Mouse (Mus musculus) MEL (cell line): ENCODE data around the gene Ttc41. TPM values are rescaled to one million over a fixed set of nuclear protein-coding genes. Genes with fewer than 3 reads are reported as not detected.

Experiments used
- DNase-seq: peaks from one replicate; pipeline ENCODE4 v3.0.0; 2011; ENCODE audit warnings: low read depth, low spot score
- H3K27ac ChIP-seq: 2 replicates; pipeline ENCODE4 v1.5.1; 2012; ENCODE audit warnings: low read depth, mild to moderate bottlenecking, control low read depth, low read length, moderate library complexity; ENCODE audit not compliant: control insufficient read depth
- H3K27me3 ChIP-seq, 2 experiments: fragments of 150-350 bp in 1 of 2; sonication (generic) in 1 of 2; 2 replicates each; pipeline ENCODE4 v1.6.1; 2012; ENCODE audit warnings: low read length in 2 of 2, mild to moderate bottlenecking in 2 of 2, improper control_type of control experiment in 1 of 2, moderate library complexity in 1 of 2; ENCODE audit not compliant: insufficient read depth in 2 of 2, control insufficient read depth in 1 of 2
- H3K36me3 ChIP-seq, 2 experiments: 2 replicates each; pipeline ENCODE4 v1.6.1; 2012 to 2014; ENCODE audit warnings: low read length in 2 of 2, improper control_type of control experiment in 1 of 2, inconsistent platforms in 1 of 2, mild to moderate bottlenecking in 1 of 2; ENCODE audit not compliant: insufficient read depth in 2 of 2, control insufficient read depth in 1 of 2
- H3K4me1 ChIP-seq, 2 experiments: fragments of 150-350 bp in 1 of 2; sonication (generic) in 1 of 2; 2 replicates each; pipeline ENCODE4 v1.6.1; 2012; ENCODE audit warnings: low read length in 2 of 2, improper control_type of control experiment in 1 of 2, mild to moderate bottlenecking in 1 of 2; ENCODE audit not compliant: insufficient read depth in 2 of 2, control insufficient read depth in 1 of 2
- H3K4me3 ChIP-seq, 2 experiments: fragments of 150-350 bp in 1 of 2; sonication (generic) in 1 of 2; 2 replicates each; pipeline ENCODE4 v1.5.1; 2012; ENCODE audit warnings: low read depth in 2 of 2, low read length in 2 of 2, mild to moderate bottlenecking in 2 of 2, moderate library complexity in 2 of 2, control low read depth in 1 of 2, improper control_type of control experiment in 1 of 2; ENCODE audit not compliant: control insufficient read depth in 1 of 2, insufficient read depth in 1 of 2
- H3K79me2 ChIP-seq: 2 replicates; pipeline ENCODE4 v1.6.1; 2012; ENCODE audit warnings: mild to moderate bottlenecking, low read length, moderate library complexity; ENCODE audit not compliant: control insufficient read depth, poor library complexity, insufficient read depth
- H3K9ac ChIP-seq: 2 replicates; pipeline ENCODE4 v1.6.1; 2012; ENCODE audit warnings: low read depth, mild to moderate bottlenecking, control low read depth, low read length, moderate library complexity; ENCODE audit not compliant: control insufficient read depth, poor library complexity, severe bottlenecking
- H3K9me3 ChIP-seq: fragments of 150-350 bp; sonication (generic); replicated peaks from 2 replicates; pipeline ENCODE4 v1.6.1; 2012; ENCODE audit warnings: mild to moderate bottlenecking, low read length, improper control_type of control experiment, moderate library complexity; ENCODE audit not compliant: insufficient read depth
- BHLHE40 ChIP-seq: IDR thresholded peaks from 2 replicates; pipeline ENCODE4 v1.6.1; 2012; ENCODE audit warnings: low read depth, mild to moderate bottlenecking, inconsistent platforms, low read length, improper control_type of control experiment, borderline replicate concordance
- CHD2 ChIP-seq: IDR thresholded peaks from 2 replicates; pipeline ENCODE4 v1.6.1; 2011; ENCODE audit warnings: low read length, improper control_type of control experiment
- CTCF ChIP-seq, 3 experiments: IDR thresholded peaks in 2 of 3; conservative IDR thresholded peaks in 1 of 3; 2 replicates each; pipeline ENCODE4 v1.5.1; 2011 to 2012; ENCODE audit warnings: low read length in 3 of 3, low read depth in 2 of 3, mild to moderate bottlenecking in 2 of 3, improper control_type of control experiment in 1 of 3, inconsistent platforms in 1 of 3, mixed read lengths in 1 of 3, moderate library complexity in 1 of 3; ENCODE audit not compliant: control insufficient read depth in 1 of 3, insufficient read depth in 1 of 3, poor library complexity in 1 of 3, severe bottlenecking in 1 of 3
- ELF1 ChIP-seq: IDR thresholded peaks from 2 replicates; pipeline ENCODE4 v1.6.1; 2014; ENCODE audit warnings: low read depth, mild to moderate bottlenecking, inconsistent platforms, low read length, improper control_type of control experiment, moderate library complexity
- EP300 ChIP-seq, 2 experiments: IDR thresholded peaks; 2 replicates each; pipeline ENCODE4 v1.6.1; 2011; ENCODE audit warnings: improper control_type of control experiment in 2 of 2, low read length in 2 of 2, low read depth in 1 of 2, mild to moderate bottlenecking in 1 of 2
- ETS1 ChIP-seq: IDR thresholded peaks from 2 replicates; pipeline ENCODE4 v1.6.1; 2012; ENCODE audit warnings: low read depth, mild to moderate bottlenecking, inconsistent platforms, low read length, improper control_type of control experiment, moderate library complexity
- GABPA ChIP-seq: IDR thresholded peaks from 2 replicates; pipeline ENCODE4 v1.6.1; 2012; ENCODE audit warnings: low read depth, mild to moderate bottlenecking, inconsistent platforms, low read length, improper control_type of control experiment, moderate library complexity
- GATA1 ChIP-seq: IDR thresholded peaks from 2 replicates; pipeline ENCODE4 v1.6.1; 2011; ENCODE audit warnings: low read depth, low read length, improper control_type of control experiment
- HCFC1 ChIP-seq: IDR thresholded peaks from 2 replicates; pipeline ENCODE4 v1.6.1; 2012; ENCODE audit warnings: low read depth, mild to moderate bottlenecking, inconsistent platforms, low read length, improper control_type of control experiment, moderate library complexity
- JUND ChIP-seq: IDR thresholded peaks from 2 replicates; pipeline ENCODE4 v1.6.1; 2011; ENCODE audit warnings: low read depth, mild to moderate bottlenecking, improper control_type of control experiment, low read length
- KAT2A ChIP-seq: conservative IDR thresholded peaks from 2 replicates; pipeline ENCODE4 v1.6.1; 2012; ENCODE audit warnings: low read depth, low read length, improper control_type of control experiment, inconsistent platforms
- MAFK ChIP-seq: IDR thresholded peaks from 2 replicates; pipeline ENCODE4 v1.6.1; 2011; ENCODE audit warnings: low read depth, mild to moderate bottlenecking, low read length, improper control_type of control experiment, borderline replicate concordance
- MEF2A ChIP-seq: IDR thresholded peaks from 2 replicates; pipeline ENCODE4 v1.6.1; 2014; ENCODE audit warnings: low read depth, mild to moderate bottlenecking, inconsistent platforms, low read length, improper control_type of control experiment; ENCODE audit not compliant: poor library complexity, insufficient replicate concordance, severe bottlenecking; ENCODE audit errors: extremely low read depth
- MXI1 ChIP-seq: IDR thresholded peaks from 2 replicates; pipeline ENCODE4 v1.6.1; 2011; ENCODE audit warnings: mild to moderate bottlenecking, low read depth, low read length, improper control_type of control experiment
- MYB ChIP-seq: IDR thresholded peaks from 2 replicates; pipeline ENCODE4 v1.6.1; 2011; ENCODE audit warnings: mild to moderate bottlenecking, low read depth, low read length, improper control_type of control experiment
- MYC ChIP-seq: IDR thresholded peaks from 2 replicates; pipeline ENCODE4 v1.6.1; 2011; ENCODE audit warnings: low read depth, mild to moderate bottlenecking, low read length, improper control_type of control experiment, moderate library complexity
- NELFE ChIP-seq: IDR thresholded peaks from 2 replicates; pipeline ENCODE4 v1.6.1; 2011; ENCODE audit warnings: low read depth, low read length, improper control_type of control experiment
- POLR2AphosphoS5 ChIP-seq: IDR thresholded peaks from 2 replicates; pipeline ENCODE4 v1.6.1; 2012; ENCODE audit warnings: low read depth, borderline replicate concordance, mild to moderate bottlenecking, inconsistent platforms, low read length, moderate library complexity, mixed read lengths
- RAD21 ChIP-seq: IDR thresholded peaks from 2 replicates; pipeline ENCODE4 v1.6.1; 2011; ENCODE audit warnings: mild to moderate bottlenecking, low read depth, low read length, improper control_type of control experiment
- RCOR1 ChIP-seq: IDR thresholded peaks from 2 replicates; pipeline ENCODE4 v1.6.1; 2012; ENCODE audit warnings: low read depth, mild to moderate bottlenecking, inconsistent platforms, low read length, improper control_type of control experiment
- SMC3 ChIP-seq: IDR thresholded peaks from 2 replicates; pipeline ENCODE4 v1.6.1; 2011; ENCODE audit warnings: low read depth, low read length, improper control_type of control experiment
- TAL1 ChIP-seq: IDR thresholded peaks from 2 replicates; pipeline ENCODE4 v1.6.1; 2012; ENCODE audit warnings: mild to moderate bottlenecking, inconsistent platforms, low read length, moderate library complexity, mixed read lengths
- TBP ChIP-seq: IDR thresholded peaks from 2 replicates; pipeline ENCODE4 v1.8.0; 2011; ENCODE audit warnings: low read depth, low read length, improper control_type of control experiment
- UBTF ChIP-seq: IDR thresholded peaks from 2 replicates; pipeline ENCODE4 v1.6.1; 2012; ENCODE audit warnings: low read depth, mild to moderate bottlenecking, inconsistent platforms, low read length, improper control_type of control experiment, moderate library complexity, borderline replicate concordance; ENCODE audit not compliant: insufficient read depth
- USF1 ChIP-seq: IDR thresholded peaks from 2 replicates; pipeline ENCODE4 v1.6.1; 2014; ENCODE audit warnings: low read depth, mild to moderate bottlenecking, inconsistent platforms, low read length, improper control_type of control experiment, moderate library complexity
- USF2 ChIP-seq, 2 experiments: IDR thresholded peaks; 2 replicates each; pipeline ENCODE4 v1.6.1; 2011 to 2012; ENCODE audit warnings: improper control_type of control experiment in 2 of 2, low read length in 2 of 2, borderline replicate concordance in 1 of 2, inconsistent platforms in 1 of 2, low read depth in 1 of 2, mild to moderate bottlenecking in 1 of 2; ENCODE audit not compliant: insufficient read depth in 1 of 2
- ZC3H11A ChIP-seq: IDR thresholded peaks from 2 replicates; pipeline ENCODE4 v1.6.1; 2012; ENCODE audit warnings: low read depth, mild to moderate bottlenecking, inconsistent platforms, low read length, improper control_type of control experiment
- ZNF384 ChIP-seq: IDR thresholded peaks from 2 replicates; pipeline ENCODE4 v1.6.1; 2012; ENCODE audit warnings: low read depth, mild to moderate bottlenecking, inconsistent platforms, low read length, improper control_type of control experiment
- polyA plus RNA-seq, 2 experiments: library from polyadenylated mRNA; stranded (reverse) in 1 of 2; unstranded in 1 of 2; fragments of >175 nt in 1 of 2; fragments of >200 nt in 1 of 2; gene quantifications; 2 replicates each; pipeline versions ENCODE4 v1.2.1 to v1.2.4; 2012; ENCODE audit warnings: low replicate concordance in 2 of 2, low read depth in 1 of 2; ENCODE audit not compliant: insufficient read length in 2 of 2, insufficient read depth in 1 of 2, missing spikeins in 1 of 2
- total RNA-seq: library from RNA; depleted of rRNA; stranded (reverse); fragments of 300-350 nt; gene quantifications from 2 replicates; pipeline ENCODE4 v1.2.3, GENCODE M21; 2012

The Ttc41 gene
- total and polyA plus RNA-seq, 3 experiments, result 1.0 to 2.1 TPM; not detected in 1

- no peak for TF ChIP-seq ELF1
- no peak for TF ChIP-seq MYB
- TF ChIP-seq SMC3, result no peak
- TF ChIP-seq HCFC1, result no peak
- no peak for TF ChIP-seq TBP
- no peak for TF ChIP-seq MAFK
- TF ChIP-seq GABPA, result no peak
- TF ChIP-seq POLR2AphosphoS5, result no peak
- TF ChIP-seq RCOR1, result no peak
- no peak for TF ChIP-seq USF2 (IDR thresholded peaks at IDR 0.05; ENCODE audit: borderline replicate concordance in 1 of 2, insufficient read depth in 1 of 2, low read depth in 1 of 2, low read length in 2 of 2)
- no peak for TF ChIP-seq ZNF384
- no peak for TF ChIP-seq EP300 (IDR thresholded peaks at IDR 0.05; ENCODE audit: low read depth in 1 of 2, low read length in 2 of 2)
- TF ChIP-seq CHD2, result no peak
- TF ChIP-seq UBTF, result no peak
- TF ChIP-seq ZC3H11A, result no peak
- no peak for TF ChIP-seq MEF2A
- TF ChIP-seq, all 39 proteins: peak for 0
- no peaks in the 10 kb centered on the region for H3K27me3 ChIP-seq
- no peaks in the 10 kb centered on the region; a peak in 2 of 4 replicates for H3K36me3 ChIP-seq
- no peaks in the 10 kb centered on the region for H3K9me3 ChIP-seq
- no peak overlapping the region for H3K27ac ChIP-seq
- H3K79me2 ChIP-seq, result peaks cover 50% of the 10 kb centered on the region
- no peak overlapping the region for H3K4me3 ChIP-seq
- no peaks in the 10 kb centered on the region for H3K4me1 ChIP-seq
- no peak for DNase-seq
- no peak overlapping the region for H3K9ac ChIP-seq
Measured at GRCm38 (mm10) chr10:86791507-86792184, 86.0 kb downstream of the Ttc41 start.

GRCm38 (mm10) chr10:86793509-86793951 is 87.9 kb downstream of the Ttc41 start:
- H3K4me3 ChIP-seq, result no peak overlapping the region
- no peak for DNase-seq
- H3K79me2 ChIP-seq, result peaks cover 36% of the 10 kb centered on the region
- H3K27me3 ChIP-seq, result no peaks in the 10 kb centered on the region
- H3K27ac ChIP-seq, result no peak overlapping the region
- H3K36me3 ChIP-seq, result no peaks in the 10 kb centered on the region; a peak in 2 of 4 replicates
- TF ChIP-seq GATA1, result no peak
- TF ChIP-seq EP300 (IDR thresholded peaks at IDR 0.05; ENCODE audit: low read depth in 1 of 2, low read length in 2 of 2), result no peak
- TF ChIP-seq BHLHE40, result no peak
- TF ChIP-seq ZC3H11A, result no peak
- TF ChIP-seq CTCF (IDR thresholded peaks at IDR 0.05 in 2 of 3, conservative IDR thresholded peaks at IDR 0.05 in 1 of 3; ENCODE audit: control insufficient read depth in 1 of 3, insufficient read depth in 1 of 3, low read depth in 2 of 3, low read length in 3 of 3, poor library complexity in 1 of 3, severe bottlenecking in 1 of 3), result no peak
- TF ChIP-seq KAT2A, result no peak
- no peak for TF ChIP-seq JUND
- no peak for TF ChIP-seq MXI1
- no peak for TF ChIP-seq NELFE
- no peak for TF ChIP-seq RCOR1
- no peak for TF ChIP-seq USF1
- TF ChIP-seq MYC, result no peak
- no peak for TF ChIP-seq RAD21
- TF ChIP-seq USF2 (IDR thresholded peaks at IDR 0.05; ENCODE audit: borderline replicate concordance in 1 of 2, insufficient read depth in 1 of 2, low read depth in 1 of 2, low read length in 2 of 2), result no peak
- TF ChIP-seq HCFC1, result no peak
- TF ChIP-seq ETS1, result no peak
- no peak for TF ChIP-seq CHD2
- no peak for TF ChIP-seq TAL1
- no peak for TF ChIP-seq SMC3
- H3K9ac ChIP-seq, result no peak overlapping the region
- H3K9me3 ChIP-seq, result no peaks in the 10 kb centered on the region
- no peaks in the 10 kb centered on the region for H3K4me1 ChIP-seq
